Mouse (Mus musculus): Measurements from ENCODE around the gene Zfp691. TPM values are rescaled to one million over a fixed set of nuclear protein-coding genes. Genes with fewer than 3 reads are reported as not detected.
A peak's percentile ranks its signal among the peaks of the same experiment; 100 is the strongest.

The Zfp691 gene
- polyA plus RNA-seq, 1 experiment from 2014 or later: 9.3 TPM

MicroRNAs within 50 kb of the gene (microRNA counts, 519-probe panel; counts per million panel counts)
- 342 counts per million, percentile 67 among the panel's probes with 10 or more counts for microRNA mmu-miR-1957

Small RNA genes lying within 50 kb of the gene (microRNA-seq; reads per million reads assigned to microRNA genes)
- not detected for gene Mir1957a

Other genes starting within 250 kb of the Zfp691 start
- gene Olfr1328, start 235.6 kb downstream of the Zfp691 start, polyA plus RNA-seq (2016; fragmentation: Nextera tagmentation; extraction: Ambion mirVana): not detected in 2 replicates
- not detected in 2 replicates for gene Lao1, start 212.6 kb downstream of the Zfp691 start, polyA plus RNA-seq (2016; fragmentation: Nextera tagmentation; extraction: Ambion mirVana)
- 122 and 128 TPM in 2 replicates for gene Slc2a1, start 65.5 kb downstream of the Zfp691 start, polyA plus RNA-seq (2016; fragmentation: Nextera tagmentation; extraction: Ambion mirVana)
- 4.2 and 5.7 TPM in 2 replicates for gene Ermap, start 15.8 kb upstream of the Zfp691 start, polyA plus RNA-seq (2016; fragmentation: Nextera tagmentation; extraction: Ambion mirVana)
- 185 and 200 TPM in 2 replicates for gene Svbp, start 21.1 kb upstream of the Zfp691 start, polyA plus RNA-seq (2016; fragmentation: Nextera tagmentation; extraction: Ambion mirVana)
- gene Tmem269, start 44.0 kb upstream of the Zfp691 start, polyA plus RNA-seq (2016; fragmentation: Nextera tagmentation; extraction: Ambion mirVana): 0.26 and 0.28 TPM in 2 replicates
- 39.8 and 40.9 TPM in 2 replicates for gene AU022252, start 58.5 kb upstream of the Zfp691 start, polyA plus RNA-seq (2016; fragmentation: Nextera tagmentation; extraction: Ambion mirVana)
- gene P3h1, start 58.7 kb upstream of the Zfp691 start, polyA plus RNA-seq (2016; fragmentation: Nextera tagmentation; extraction: Ambion mirVana): 14.8 and 15.0 TPM in 2 replicates
- 0.08 and 0.22 TPM in 2 replicates for gene Cldn19, start 81.2 kb upstream of the Zfp691 start, polyA plus RNA-seq (2016; fragmentation: Nextera tagmentation; extraction: Ambion mirVana)
- 1,187 and 1,308 TPM in 2 replicates for gene Ybx1, start 120.4 kb upstream of the Zfp691 start, polyA plus RNA-seq (2016; fragmentation: Nextera tagmentation; extraction: Ambion mirVana)
- gene Ppih, start 146.4 kb upstream of the Zfp691 start, polyA plus RNA-seq (2016; fragmentation: Nextera tagmentation; extraction: Ambion mirVana): 83.8 and 96.8 TPM in 2 replicates
- 14.9 and 15.1 TPM in 2 replicates for gene Ccdc30, start 241.3 kb upstream of the Zfp691 start, polyA plus RNA-seq (2016; fragmentation: Nextera tagmentation; extraction: Ambion mirVana)
- gene Ppcs, start 248.2 kb upstream of the Zfp691 start, polyA plus RNA-seq (2016; fragmentation: Nextera tagmentation; extraction: Ambion mirVana): 20.9 and 22.7 TPM in 2 replicates
- gene Zmynd12, start 248.6 kb upstream of the Zfp691 start, polyA plus RNA-seq (2016; fragmentation: Nextera tagmentation; extraction: Ambion mirVana): 0.13 and 0.55 TPM in 2 replicates

All from neural tube, embryonic 12.5 days (tissue).